Mouse (Mus musculus) small intestine, adult 2 months (tissue): ENCODE measurements around the gene Lsm12.

Source experiments
- CTCF ChIP-seq: fragments of 200-500 bp; IDR thresholded peaks from 2 replicates; pipeline ENCODE4 v1.5.1; 2012; ENCODE audit warnings: low read depth, mild to moderate bottlenecking, control low read depth, inconsistent platforms, low read length, moderate library complexity, mixed read lengths; ENCODE audit not compliant: insufficient replicate concordance, insufficient read length; ENCODE audit errors: extremely low read depth
- POLR2A ChIP-seq: fragments of 200-500 bp; IDR thresholded peaks from 2 replicates; pipeline ENCODE4 v1.6.1; 2012; ENCODE audit warnings: low read depth, mild to moderate bottlenecking, control low read depth, inconsistent platforms, low read length, moderate library complexity

DNA sequence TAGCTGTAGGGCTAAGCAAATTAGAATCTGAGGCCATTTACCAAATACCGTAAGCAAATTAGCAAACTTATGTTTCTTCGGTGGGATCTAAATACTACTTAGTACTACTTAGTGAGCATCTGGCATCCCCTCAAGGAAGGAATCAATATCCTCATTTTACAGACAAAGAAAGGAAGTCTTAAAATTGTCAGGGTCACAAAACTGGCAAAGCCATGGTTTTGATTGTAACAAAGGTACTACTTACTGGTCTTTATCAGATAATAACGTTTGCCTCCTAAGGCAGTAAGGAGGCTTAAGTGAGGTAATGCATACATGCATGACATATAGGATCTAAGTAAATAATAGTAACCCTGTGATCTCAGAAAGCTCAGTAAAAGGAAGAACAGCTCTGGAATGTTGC is 581 bp upstream of the Lsm12 start:
- TF ChIP-seq POLR2A (no peak), CTCF (no peak)
